Mouse (Mus musculus) spleen, adult 2 months (tissue): ENCODE measurements around the gene Hsph1. TPM values are rescaled to one million over a fixed set of nuclear protein-coding genes. Genes with fewer than 3 reads are reported as not detected.

Experiments used
- DNase-seq, 2 experiments: peaks; one replicate each; pipeline versions ENCODE4 v3.0.0 to v3.0.0-alpha.2; 2012 to 2021; ENCODE audit warnings: low spot score in 2 of 2, low read depth in 1 of 2
- H3K27ac ChIP-seq: fragments of 200-500 bp; 2 replicates; pipeline ENCODE4 v1.5.1; 2012; ENCODE audit warnings: low read length, inconsistent platforms; ENCODE audit not compliant: insufficient read depth
- H3K27me3 ChIP-seq: fragments of 200-500 bp; 2 replicates; pipeline ENCODE4 v1.6.1; 2012; ENCODE audit warnings: mild to moderate bottlenecking, moderate library complexity, low read length, inconsistent platforms; ENCODE audit not compliant: control insufficient read depth, insufficient read depth
- H3K36me3 ChIP-seq: fragments of 200-500 bp; 2 replicates; pipeline ENCODE4 v1.6.1; 2012; ENCODE audit warnings: mild to moderate bottlenecking, low read length, inconsistent platforms; ENCODE audit not compliant: control insufficient read depth, insufficient read depth
- H3K4me1 ChIP-seq: fragments of 200-500 bp; 2 replicates; pipeline ENCODE4 v1.6.1; 2011; ENCODE audit warnings: inconsistent platforms; ENCODE audit not compliant: control insufficient read depth, insufficient read depth, insufficient read length
- H3K4me3 ChIP-seq: fragments of 200-500 bp; 2 replicates; pipeline ENCODE4 v1.5.1; 2011; ENCODE audit warnings: mild to moderate bottlenecking, inconsistent platforms; ENCODE audit not compliant: insufficient read depth, insufficient read length; ENCODE audit errors: extremely low read depth
- CTCF ChIP-seq: fragments of 200-500 bp; IDR thresholded peaks from 2 replicates; pipeline ENCODE4 v1.5.1; 2011; ENCODE audit warnings: mild to moderate bottlenecking, inconsistent platforms; ENCODE audit not compliant: insufficient read depth, insufficient read length, insufficient replicate concordance; ENCODE audit errors: extremely low read depth
- POLR2A ChIP-seq: fragments of 200-500 bp; IDR thresholded peaks from 2 replicates; pipeline ENCODE4 v1.6.1; 2011; ENCODE audit warnings: low read depth, low read length, inconsistent platforms
- WGBS: fragments of 180-500 bp; shearing (Covaris S2); methylation state at CpG from one replicate; pipeline ENCODE4 v1.1.7; 2018; 5-methylcytosine and 5-hydroxymethylcytosine counted together
- polyA plus RNA-seq: library from polyadenylated mRNA; depleted of rRNA; stranded (reverse); fragments of >200 nt; gene quantifications from 2 replicates; pipeline ENCODE4 v1.2.3, GENCODE M21; 2012

Gene Hsph1
- polyA plus RNA-seq, 1 experiment: 9.5 TPM

DNA sequence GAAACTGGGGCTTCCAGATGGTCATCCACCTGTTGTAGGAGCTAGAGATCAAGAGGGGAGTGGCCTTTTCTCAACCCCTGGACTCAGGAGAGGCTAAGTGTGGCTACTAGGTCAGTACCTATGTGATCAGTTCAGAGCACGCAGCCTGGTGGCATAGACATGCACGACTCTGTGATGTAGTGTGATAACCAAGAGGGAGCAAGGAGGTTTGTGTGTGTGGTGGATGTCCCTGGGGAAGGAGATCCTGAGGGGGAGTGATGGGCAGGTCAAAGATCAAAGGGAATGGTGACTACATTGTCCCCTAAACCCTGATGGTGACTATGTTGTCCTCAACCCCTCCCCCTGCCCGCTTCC is 24.0 kb downstream of the Hsph1 start:
- Histone ChIP-seq H3K4me1 (no peaks in the 10 kb centered on the region), H3K4me3 (no peak overlapping the region), H3K27ac (no peak overlapping the region), H3K27me3 (no peaks in the 10 kb centered on the region), H3K36me3 (peaks cover 5% of the 10 kb centered on the region; the same call in 1 of the 2 replicates)
- no peak for TF ChIP-seq CTCF
- TF ChIP-seq POLR2A: no peak
- no peak for DNase-seq
- WGBS: 82% methylated on average over 3 of the region's 3 CpGs

DNA sequence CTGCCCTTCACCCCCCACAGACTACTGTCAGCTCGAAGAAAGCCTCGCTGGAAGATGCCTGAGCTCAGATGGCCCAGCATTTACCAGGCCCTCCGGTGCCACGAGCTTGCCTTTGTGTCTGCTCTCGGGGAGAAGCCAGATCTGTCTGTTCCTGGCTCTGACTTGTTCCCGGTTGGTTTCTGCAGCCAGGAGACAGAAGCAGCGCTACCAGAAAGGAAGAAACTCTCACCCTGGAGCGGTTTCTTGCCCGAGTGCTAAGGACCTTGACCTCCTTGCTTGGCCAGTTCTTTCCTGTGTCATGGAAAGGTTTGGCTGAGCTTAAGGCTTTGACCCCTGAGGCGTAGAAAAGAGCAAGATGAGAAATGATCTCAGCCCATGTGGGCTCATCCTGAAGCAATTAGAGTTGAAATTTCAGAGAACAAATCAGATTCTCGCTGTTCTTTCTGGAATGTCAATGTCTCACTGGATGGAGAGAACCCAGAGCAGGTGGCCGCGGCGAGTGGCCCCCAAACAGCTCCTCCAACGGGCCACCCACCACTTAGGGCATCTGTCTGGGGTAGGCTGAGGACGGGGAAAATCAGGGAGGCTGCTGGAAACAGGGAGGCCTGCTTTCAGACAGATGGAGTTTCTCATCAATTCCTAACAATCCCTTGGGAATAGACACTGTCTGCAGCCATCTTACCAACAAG is 24.6 kb downstream of the Hsph1 start:
- WGBS: 85% methylated on average over 16 of the region's 16 CpGs
- H3K27ac ChIP-seq: no peak overlapping the region
- DNase-seq: no peak

DNA sequence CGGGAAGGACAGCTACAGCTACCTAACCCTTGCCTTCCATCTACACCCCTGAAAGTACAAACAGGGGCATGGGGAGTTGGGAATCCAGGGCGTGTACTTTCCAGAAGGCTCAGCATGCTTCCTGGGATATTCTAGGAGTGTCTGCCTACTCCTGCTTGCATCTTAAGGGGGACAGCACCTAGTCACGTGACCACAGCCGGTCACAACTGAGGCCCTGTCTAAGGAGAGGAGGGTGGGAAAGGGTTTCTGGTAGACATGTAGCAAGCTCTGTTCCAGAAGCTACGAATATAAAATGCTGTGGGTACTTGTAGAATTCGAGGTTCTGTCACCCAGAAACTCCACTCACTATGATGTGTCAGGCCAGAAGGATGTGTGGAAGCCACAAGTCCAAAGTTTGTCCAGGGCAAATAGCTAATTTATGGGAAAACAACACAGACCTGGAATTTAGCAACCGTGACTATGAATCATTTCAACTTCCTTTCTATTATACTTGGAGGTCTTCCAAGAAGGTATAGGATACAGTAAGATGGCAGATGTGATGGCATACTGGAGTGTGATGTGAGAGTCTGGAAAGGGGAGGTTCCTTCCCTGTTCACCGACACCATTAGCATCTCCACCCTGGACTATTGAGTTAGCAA is 29.0 kb downstream of the Hsph1 start:
- 81% methylated on average over 8 of the region's 8 CpGs for WGBS
- no peak for TF ChIP-seq CTCF
- no peak for TF ChIP-seq POLR2A

More for the DNA sequence above, 24.6 kb downstream of the Hsph1 start:
- no peaks in the 10 kb centered on the region for H3K4me1 ChIP-seq
- TF ChIP-seq POLR2A: no peak
- no peak for TF ChIP-seq CTCF
- H3K4me3 ChIP-seq: no peak overlapping the region
- peaks cover 4% of the 10 kb centered on the region; the same call in 1 of the 2 replicates for H3K36me3 ChIP-seq
- no peaks in the 10 kb centered on the region for H3K27me3 ChIP-seq

DNA sequence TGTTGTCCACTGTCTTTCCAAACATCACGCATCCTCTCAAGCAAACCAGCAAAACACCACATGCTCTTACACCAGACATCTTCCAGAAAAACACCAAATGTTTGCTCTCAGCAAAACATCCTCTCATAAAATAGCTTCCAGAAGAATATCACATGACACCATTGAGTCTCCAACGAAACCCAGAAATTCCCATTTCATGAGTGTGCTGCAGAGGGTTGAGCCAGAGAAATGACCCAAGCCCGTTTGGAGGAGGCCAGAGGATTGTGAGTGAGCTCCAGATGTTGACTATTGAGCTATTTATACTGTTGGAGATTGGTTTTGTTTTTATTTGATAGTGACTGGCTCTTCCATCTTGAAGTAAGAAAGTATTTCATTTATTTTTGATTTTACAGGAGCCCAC is 32.9 kb downstream of the Hsph1 start:
- WGBS: 84% methylated on average over 3 of the region's 3 CpGs
- TF ChIP-seq POLR2A: no peak
- no peak for TF ChIP-seq CTCF
- no peaks in the 10 kb centered on the region; the same call in 1 of the 2 replicates for H3K4me1 ChIP-seq
- H3K27ac ChIP-seq: no peak overlapping the region
- H3K4me3 ChIP-seq: no peak overlapping the region
- no peak for DNase-seq
- no peaks in the 10 kb centered on the region for H3K27me3 ChIP-seq
- H3K36me3 ChIP-seq: no peaks in the 10 kb centered on the region

More for the DNA sequence above, 29.0 kb downstream of the Hsph1 start:
- no peak overlapping the region for H3K4me3 ChIP-seq
- H3K4me1 ChIP-seq: no peaks in the 10 kb centered on the region
- H3K27me3 ChIP-seq: no peaks in the 10 kb centered on the region
- DNase-seq: no peak
- no peaks in the 10 kb centered on the region for H3K36me3 ChIP-seq
- H3K27ac ChIP-seq: no peak overlapping the region

DNA sequence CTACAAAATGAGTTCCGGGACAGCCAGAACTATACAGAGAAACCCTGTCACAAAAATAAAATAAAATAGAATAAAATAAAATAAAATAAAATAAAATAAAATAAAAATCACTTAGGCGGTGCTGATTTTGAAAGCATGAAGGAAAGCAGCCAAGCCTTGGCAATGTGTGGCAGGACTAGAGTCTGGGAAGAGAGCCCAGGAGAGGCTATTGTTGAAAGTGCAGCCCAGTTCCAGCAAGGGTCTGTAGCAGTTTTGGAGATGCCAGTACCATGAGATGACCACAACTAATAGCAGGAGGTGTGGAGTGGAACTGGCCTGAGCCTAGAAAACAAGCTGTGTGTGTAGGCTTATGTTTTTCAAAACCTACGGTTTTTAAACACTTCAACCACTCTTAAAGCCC is 34.2 kb downstream of the Hsph1 start:
- 89% methylated on average over 3 of the region's 3 CpGs for WGBS
- TF ChIP-seq CTCF: no peak
- TF ChIP-seq POLR2A: no peak

DNA sequence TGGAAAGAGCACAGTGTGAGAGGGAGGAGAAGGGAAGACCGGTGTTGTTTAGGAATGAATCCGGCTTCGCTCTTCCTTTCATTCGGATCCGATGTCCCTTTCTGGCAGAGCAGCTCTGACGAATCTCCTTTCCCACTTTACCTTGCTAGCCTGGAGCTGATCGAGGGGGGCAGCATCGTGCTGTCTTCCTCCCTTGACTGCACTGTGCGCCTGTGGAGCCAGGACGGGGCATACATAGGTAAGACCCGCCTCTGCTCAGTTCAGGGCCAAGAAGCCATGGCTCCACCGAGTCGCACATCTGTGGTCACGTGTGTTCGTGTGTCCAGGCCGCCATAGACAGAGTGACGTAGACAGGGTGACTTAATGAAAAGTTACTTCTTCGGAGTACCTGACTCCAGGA is 38.8 kb downstream of the Hsph1 start:
- no peak for DNase-seq
- no peak overlapping the region for H3K4me3 ChIP-seq
- no peaks in the 10 kb centered on the region for H3K27me3 ChIP-seq
- no peaks in the 10 kb centered on the region for H3K36me3 ChIP-seq
- H3K27ac ChIP-seq: no peak overlapping the region
- H3K4me1 ChIP-seq: no peaks in the 10 kb centered on the region; the same call in 1 of the 2 replicates
- TF ChIP-seq CTCF: no peak
- TF ChIP-seq POLR2A: no peak
- 72% methylated on average over 18 of the region's 18 CpGs for WGBS

More for the DNA sequence above, 34.2 kb downstream of the Hsph1 start:
- no peaks in the 10 kb centered on the region for H3K36me3 ChIP-seq
- no peak overlapping the region for H3K27ac ChIP-seq
- H3K4me3 ChIP-seq: no peak overlapping the region
- H3K4me1 ChIP-seq: no peaks in the 10 kb centered on the region; the same call in 1 of the 2 replicates
- DNase-seq: no peak
- H3K27me3 ChIP-seq: no peaks in the 10 kb centered on the region

DNA sequence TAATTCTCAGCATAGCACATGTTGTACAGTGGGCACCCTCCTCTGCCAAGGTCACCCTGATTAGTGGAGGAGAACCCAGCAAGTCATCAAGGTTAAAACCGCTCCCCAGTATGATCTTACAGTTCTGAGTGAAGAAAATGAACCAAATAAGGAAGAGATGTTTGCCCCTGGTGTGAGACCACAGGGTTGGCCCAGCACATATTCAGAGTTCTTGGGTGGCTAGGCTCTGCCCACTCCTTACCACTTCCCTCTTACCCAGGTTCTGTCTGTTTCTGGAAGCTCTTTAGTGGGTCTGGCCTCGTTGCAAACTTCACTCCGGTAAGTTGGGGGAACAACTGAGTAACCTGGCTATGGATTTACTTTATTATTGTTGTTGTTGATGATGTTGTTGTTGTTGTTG is 42.0 kb downstream of the Hsph1 start:
- no peak for TF ChIP-seq CTCF
- TF ChIP-seq POLR2A: no peak
- WGBS: 23% methylated on average over 3 of the region's 3 CpGs

More for the DNA sequence above, 42.0 kb downstream of the Hsph1 start:
- DNase-seq: no peak
- Histone ChIP-seq H3K27ac (no peak overlapping the region), H3K4me1 (no peaks in the 10 kb centered on the region; the same call in 1 of the 2 replicates), H3K36me3 (no peaks in the 10 kb centered on the region), H3K27me3 (no peaks in the 10 kb centered on the region), H3K4me3 (no peak overlapping the region)
